8 mouse cellular contexts compared by ENCODE assay signal in the genomic region with DNA sequence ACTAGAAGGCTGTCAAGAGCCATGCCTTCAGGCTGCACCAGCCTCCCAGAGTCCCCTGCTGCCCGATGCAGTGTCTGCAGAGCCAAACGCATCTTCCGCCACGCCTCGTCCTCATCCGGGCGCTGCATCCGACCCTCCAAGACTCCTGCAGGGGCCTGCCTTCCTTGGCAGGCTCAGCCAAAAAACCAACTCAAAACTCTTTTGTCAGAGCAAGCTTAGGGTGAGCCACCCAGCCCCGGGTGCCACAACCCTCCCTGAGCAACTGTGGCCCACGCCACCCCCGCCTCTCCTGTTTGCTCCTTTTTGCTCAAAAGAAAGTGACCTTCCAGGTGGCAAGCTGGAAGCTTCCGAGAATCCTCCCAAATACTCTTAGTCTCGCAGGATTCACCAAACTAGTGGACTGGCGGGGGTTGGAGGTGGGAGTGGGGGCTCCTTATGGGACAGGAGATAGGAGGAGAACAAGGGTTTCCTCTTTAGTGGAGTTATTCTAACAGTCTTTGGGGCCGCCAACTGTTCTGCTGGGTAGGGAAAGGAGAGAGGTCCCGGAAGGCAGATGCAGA. TPM values are rescaled to one million over a fixed set of nuclear protein-coding genes. Genes with fewer than 3 reads are reported as not detected.
DNase-seq lines count a peak whose midpoint lies in the region; ATAC-seq and TF ChIP-seq lines count a peak whose summit lies in the region.

No protein-coding gene starts in this region.

- peak overlapping the region; percentile 98 for H3K4me2 ChIP-seq in forebrain, embryonic 13.5 days
- H3K4me2 ChIP-seq in intestine, embryonic 15.5 days (replicated peaks): peak overlapping the region; percentile 93
- peak overlapping the region; percentile 90 for H3K4me2 ChIP-seq in stomach, postnatal 0 days (replicated peaks; ENCODE audit: low read depth)

- ATAC-seq in forebrain, embryonic 13.5 days: no peak
- ATAC-seq in intestine, embryonic 15.5 days: no peak
- no peak for ATAC-seq in stomach, postnatal 0 days (ENCODE audit: low FRiP score, low TSS enrichment)

- DNase-seq in ovary, postnatal 36 days (ENCODE audit: low spot score): peak; percentile 20
- no peak for DNase-seq in ovary, adult 18-20 months (ENCODE audit: low spot score)
- DNase-seq in cerebellum, adult 11 months: peak; percentile 23
- peak; percentile 46 for DNase-seq in lung, postnatal 10 days
- DNase-seq in stomach, postnatal 0 days (ENCODE audit: low spot score): peak; percentile 19
- DNase-seq in T-cell, adult 2 months (ENCODE audit: low spot score): no peak

- H3K27ac ChIP-seq in forebrain, embryonic 13.5 days: peak overlapping the region; percentile 91
- H3K27ac ChIP-seq in intestine, embryonic 15.5 days: peak overlapping the region; percentile 89
- peak overlapping the region; percentile 92 for H3K27ac ChIP-seq in stomach, postnatal 0 days (replicated peaks)

- H3K36me3 ChIP-seq in forebrain, embryonic 13.5 days (ENCODE audit: poor library complexity, severe bottlenecking): peaks cover 31% of the 10 kb centered on the region
- no peaks in the 10 kb centered on the region for H3K36me3 ChIP-seq in intestine, embryonic 15.5 days
- H3K36me3 ChIP-seq in stomach, postnatal 0 days (ENCODE audit: control insufficient read depth, insufficient read depth, low read length): no peaks in the 10 kb centered on the region; the same call in 1 of the 2 replicates

- no peak for TF ChIP-seq EP300 in stomach, postnatal 0 days (optimal IDR thresholded peaks at IDR 0.05)

- peak overlapping the region; percentile 96 for H3K4me3 ChIP-seq in forebrain, embryonic 13.5 days
- peak overlapping the region; percentile 98 for H3K4me3 ChIP-seq in intestine, embryonic 15.5 days (replicated peaks)
- H3K4me3 ChIP-seq in stomach, postnatal 0 days (ENCODE audit: low read depth, low read length): peak overlapping the region; percentile 94

- H3K9me3 ChIP-seq in forebrain, embryonic 13.5 days (replicated peaks): no peaks in the 10 kb centered on the region
- H3K9me3 ChIP-seq in intestine, embryonic 15.5 days: no peaks in the 10 kb centered on the region
- no peaks in the 10 kb centered on the region for H3K9me3 ChIP-seq in stomach, postnatal 0 days (ENCODE audit: control insufficient read depth, low read length)

- peaks cover 39% of the 10 kb centered on the region for H3K4me1 ChIP-seq in forebrain, embryonic 13.5 days
- peaks cover 15% of the 10 kb centered on the region for H3K4me1 ChIP-seq in intestine, embryonic 15.5 days (replicated peaks)
- peaks cover 4% of the 10 kb centered on the region; the same call in 1 of the 2 replicates for H3K4me1 ChIP-seq in stomach, postnatal 0 days (replicated peaks; ENCODE audit: control insufficient read depth, insufficient read depth)

- H3K27me3 ChIP-seq in forebrain, embryonic 13.5 days: no peaks in the 10 kb centered on the region
- H3K27me3 ChIP-seq in intestine, embryonic 15.5 days (replicated peaks): no peaks in the 10 kb centered on the region
- no peaks in the 10 kb centered on the region for H3K27me3 ChIP-seq in stomach, postnatal 0 days (ENCODE audit: control insufficient read depth, insufficient read depth, low read length)

- peak overlapping the region; percentile 99 for H3K9ac ChIP-seq in forebrain, embryonic 13.5 days
- H3K9ac ChIP-seq in intestine, embryonic 15.5 days: peak overlapping the region; percentile 93
- H3K9ac ChIP-seq in stomach, postnatal 0 days (ENCODE audit: low read length): peak overlapping the region; percentile 92

- TF ChIP-seq CTCF in stomach, postnatal 0 days (IDR thresholded peaks at IDR 0.05; ENCODE audit: low read depth): peak; percentile 11; the same call in 1 of the 2 replicates

- 2% methylated on average over 16 of the region's 16 CpGs for WGBS in forebrain, embryonic 13.5 days
- 5% methylated on average over 16 of the region's 16 CpGs for WGBS in intestine, embryonic 15.5 days
- WGBS in stomach, postnatal 0 days: 3% methylated on average over 16 of the region's 16 CpGs

RNA-seq across cellular contexts. Expression of gene Fam193b, which starts 1.1 kb away (rescaled TPM):
- polyA plus RNA-seq in forebrain, embryonic 13.5 days (2015; fragmentation: Nextera tagmentation; extraction: Ambion mirVana): 58.1 and 58.7 TPM in 2 replicates
- polyA plus RNA-seq in intestine, embryonic 15.5 days (2015; fragmentation: Nextera tagmentation; extraction: Ambion mirVana): 22.9 and 23.5 TPM in 2 replicates
- polyA plus RNA-seq in stomach, postnatal 0 days (2015; fragmentation: Nextera tagmentation; extraction: Ambion mirVana): 10.2 and 11.1 TPM in 2 replicates

RNA-seq across cellular contexts. Expression of gene Tmed9, which starts 3.7 kb away (rescaled TPM):
- 101 and 120 TPM in 2 replicates for polyA plus RNA-seq in forebrain, embryonic 13.5 days (2015; fragmentation: Nextera tagmentation; extraction: Ambion mirVana)
- 110 and 122 TPM in 2 replicates for polyA plus RNA-seq in intestine, embryonic 15.5 days (2015; fragmentation: Nextera tagmentation; extraction: Ambion mirVana)
- polyA plus RNA-seq in stomach, postnatal 0 days (2015; fragmentation: Nextera tagmentation; extraction: Ambion mirVana): 123 and 136 TPM in 2 replicates

RNA-seq across cellular contexts. Expression of gene B4galt7, which starts 29.9 kb away (rescaled TPM):
- 34.7 and 35.8 TPM in 2 replicates for polyA plus RNA-seq in forebrain, embryonic 13.5 days (2015; fragmentation: Nextera tagmentation; extraction: Ambion mirVana)
- polyA plus RNA-seq in intestine, embryonic 15.5 days (2015; fragmentation: Nextera tagmentation; extraction: Ambion mirVana): 21.7 and 23.2 TPM in 2 replicates
- 15.9 and 16.0 TPM in 2 replicates for polyA plus RNA-seq in stomach, postnatal 0 days (2015; fragmentation: Nextera tagmentation; extraction: Ambion mirVana)

RNA-seq across cellular contexts. Expression of gene Ddx41, which starts 33.3 kb away (rescaled TPM):
- polyA plus RNA-seq in forebrain, embryonic 13.5 days (2015; fragmentation: Nextera tagmentation; extraction: Ambion mirVana): 67.3 and 72.1 TPM in 2 replicates
- 50.9 and 51.0 TPM in 2 replicates for polyA plus RNA-seq in intestine, embryonic 15.5 days (2015; fragmentation: Nextera tagmentation; extraction: Ambion mirVana)
- polyA plus RNA-seq in stomach, postnatal 0 days (2015; fragmentation: Nextera tagmentation; extraction: Ambion mirVana): 24.2 and 25.6 TPM in 2 replicates

RNA-seq across cellular contexts. Expression of gene Dok3, which starts 40.7 kb away (rescaled TPM):
- polyA plus RNA-seq in forebrain, embryonic 13.5 days (2015; fragmentation: Nextera tagmentation; extraction: Ambion mirVana): 2.1 and 3.7 TPM in 2 replicates
- 3.1 and 3.6 TPM in 2 replicates for polyA plus RNA-seq in intestine, embryonic 15.5 days (2015; fragmentation: Nextera tagmentation; extraction: Ambion mirVana)
- 1.0 and 1.3 TPM in 2 replicates for polyA plus RNA-seq in stomach, postnatal 0 days (2015; fragmentation: Nextera tagmentation; extraction: Ambion mirVana)

Comparison
In these comparisons a context has a peak if more than half of its experiments do, and no peak if none do; other contexts are left out.
1. DNase-seq: peak in ovary, postnatal 36 days (single experiment), cerebellum, adult 11 months (single experiment), lung, postnatal 10 days (single experiment) and stomach, postnatal 0 days (single experiment); none in ovary, adult 18-20 months (single experiment) and T-cell, adult 2 months (single experiment).
2. Peak in every context shown above with its lines, with median percentiles within 50 percentile points of each other: H3K27ac ChIP-seq, H3K4me2 ChIP-seq, H3K4me3 ChIP-seq and H3K9ac ChIP-seq.